Mouse (Mus musculus) layer of hippocampus, postnatal 36 days (tissue): ENCODE data around the gene 2810021J22Rik. TPM values are rescaled to one million over a fixed set of nuclear protein-coding genes. Genes with fewer than 3 reads are reported as not detected.

ENCODE experiments used
- DNase-seq, 2 experiments: peaks; one replicate each; pipeline ENCODE4 v3.0.0; 2022
- total RNA-seq, 2 experiments: library from RNA; stranded (reverse); gene quantifications; 2 replicates each; pipeline ENCODE4 v1.2.3; 2021

The 2810021J22Rik gene
- total RNA-seq, 2 experiments from 2014 or later: 9.7 to 12.2 TPM

- no peak for DNase-seq
Measured at GRCm38 (mm10) chr11:58916879-58917744, 50.1 kb downstream of the 2810021J22Rik start.

- DNase-seq: no peak
Measured at GRCm38 (mm10) chr11:58917745-58918366, 50.8 kb downstream of the 2810021J22Rik start, which contains the start of gene Btnl10. Gene Btnl10, plus strand, starts transcription at chr11:58917908.

GRCm38 (mm10) chr11:58918759-58919158, 51.7 kb downstream of the 2810021J22Rik start:
- no peak for DNase-seq

DNA sequence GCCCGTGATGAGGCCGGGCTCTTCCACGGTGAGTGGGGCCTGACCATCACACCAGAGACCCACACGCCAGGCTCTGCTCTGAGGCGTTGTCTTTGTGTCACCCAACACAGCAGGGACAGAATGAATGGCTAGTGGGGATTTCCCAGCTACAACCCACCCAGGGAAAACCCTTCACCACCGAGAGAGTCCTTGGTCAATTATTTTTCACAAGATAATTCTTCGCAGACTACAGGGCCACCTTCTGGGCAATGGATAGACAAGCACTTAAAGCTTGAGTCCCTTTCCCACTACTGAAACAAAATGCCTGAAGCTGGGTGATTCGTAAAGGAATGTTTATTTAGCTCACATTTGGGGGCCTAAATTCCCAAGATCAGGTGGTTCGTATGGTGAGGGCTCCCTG, 55.4 kb downstream of the 2810021J22Rik start:
- DNase-seq: no peak

- DNase-seq: no peak
Measured at GRCm38 (mm10) chr11:58926651-58927050, 59.6 kb downstream of the 2810021J22Rik start.

DNA sequence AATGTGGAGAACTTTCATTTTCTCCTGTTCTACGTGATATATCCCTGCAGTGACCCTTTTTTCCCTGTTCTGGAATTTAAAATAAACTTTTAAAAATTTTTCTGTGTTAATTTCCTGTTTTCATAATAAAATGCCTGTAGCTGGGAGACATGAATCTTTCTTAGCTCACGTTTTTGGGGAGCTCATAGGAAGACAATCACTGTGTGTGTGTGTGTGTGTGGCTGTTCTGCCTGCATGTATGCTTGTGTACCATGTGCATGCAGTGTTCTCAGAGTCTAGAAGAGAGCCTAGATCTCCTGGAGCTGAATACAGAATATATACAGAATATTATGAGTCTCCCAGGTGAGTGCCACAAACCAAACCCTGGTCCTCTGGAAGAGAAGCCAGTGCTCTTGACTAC, 60.0 kb downstream of the 2810021J22Rik start:
- no peak for DNase-seq

- peak; percentile 24 to 32 for DNase-seq
Measured at GRCm38 (mm10) chr11:58927790-58928651, 61.0 kb downstream of the 2810021J22Rik start.

- no peak for DNase-seq
Measured at GRCm38 (mm10) chr11:58929055-58929454, 62.0 kb downstream of the 2810021J22Rik start.

GRCm38 (mm10) chr11:58929641-58930040, 62.6 kb downstream of the 2810021J22Rik start:
- DNase-seq: no peak

DNA sequence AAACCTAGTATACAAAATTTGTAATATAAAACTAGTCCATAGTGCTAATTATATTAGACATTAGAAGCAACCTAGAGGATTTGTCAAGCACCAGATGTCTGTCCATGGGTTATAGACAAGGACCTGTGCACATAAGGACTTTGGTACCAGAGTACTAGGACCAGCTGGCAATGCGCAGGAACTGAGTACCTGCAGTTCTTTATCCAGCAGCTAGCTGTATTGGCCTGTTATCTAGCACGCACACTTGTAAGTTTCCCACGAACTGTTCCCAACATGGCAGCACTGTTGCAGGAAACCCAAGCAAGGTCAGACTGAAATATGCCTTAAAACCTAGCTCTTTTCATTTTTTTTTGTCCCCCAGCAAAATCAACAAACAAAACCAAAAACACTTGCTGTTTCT, 63.2 kb downstream of the 2810021J22Rik start:
- DNase-seq: no peak

- no peak for DNase-seq
Measured at GRCm38 (mm10) chr11:58931576-58931975, 64.6 kb downstream of the 2810021J22Rik start.

Other genes starting within 250 kb of the 2810021J22Rik start
- gene Olfr323, start 236.7 kb upstream of the 2810021J22Rik start, total RNA-seq: not detected
- not detected for gene Trim58, start 226.8 kb upstream of the 2810021J22Rik start, total RNA-seq
- not detected for gene Olfr322, start 208.4 kb upstream of the 2810021J22Rik start, total RNA-seq
- not detected for gene Olfr320, start 186.1 kb upstream of the 2810021J22Rik start, total RNA-seq
- not detected for gene Olfr319, start 168.1 kb upstream of the 2810021J22Rik start, total RNA-seq
- gene Olfr318, start 143.2 kb upstream of the 2810021J22Rik start, total RNA-seq: not detected
- under 1 TPM in 1 of 2 experiments, not detected in 1; 0.20 TPM for gene Olfr317, start 128.0 kb upstream of the 2810021J22Rik start, total RNA-seq
- under 1 TPM; 0.45 to 0.48 TPM for gene Olfr316, start 114.5 kb upstream of the 2810021J22Rik start, total RNA-seq
- gene Olfr315, start 94.0 kb upstream of the 2810021J22Rik start, total RNA-seq: not detected
- gene Olfr314, start 84.3 kb upstream of the 2810021J22Rik start, total RNA-seq: not detected
- gene Fam183b, start 65.3 kb upstream of the 2810021J22Rik start, total RNA-seq: 1 to 10 TPM; 5.9 to 7.5 TPM
- not detected for gene Olfr313, start 52.2 kb upstream of the 2810021J22Rik start, total RNA-seq
- gene Olfr312, start 38.0 kb upstream of the 2810021J22Rik start, total RNA-seq: not detected
- gene Olfr311, start 28.0 kb upstream of the 2810021J22Rik start, total RNA-seq: not detected
- 10 to 100 TPM; 19.3 to 20.0 TPM for gene Gm12258, start 20.1 kb upstream of the 2810021J22Rik start, total RNA-seq
- gene Zfp39, start 37.0 kb downstream of the 2810021J22Rik start, total RNA-seq: 1 to 10 TPM; 8.4 to 9.2 TPM
- gene Btnl10, start 50.7 kb downstream of the 2810021J22Rik start, total RNA-seq: under 1 TPM in 1 of 2 experiments, not detected in 1; 0.12 TPM
- 100 to 1,000 TPM; 478 to 523 TPM for gene Rnf187, start 71.7 kb downstream of the 2810021J22Rik start, total RNA-seq
- gene Hist3h2ba, start 81.7 kb downstream of the 2810021J22Rik start, total RNA-seq: 10 to 100 TPM; 88.8 to 93.5 TPM
- 10 to 100 TPM; 73.2 to 83.2 TPM for gene Hist3h2a, start 87.5 kb downstream of the 2810021J22Rik start, total RNA-seq
- gene Trim17, start 87.5 kb downstream of the 2810021J22Rik start, total RNA-seq: 1 to 10 TPM; 5.6 to 6.2 TPM
- 10 to 100 TPM; 28.8 to 29.3 TPM for gene Trim11, start 110.9 kb downstream of the 2810021J22Rik start, total RNA-seq